Mouse (Mus musculus): ENCODE data around the gene Osbp2.

Gene Osbp2

GRCm38 (mm10) chr11:3862661-3863453 lies 846 bp downstream of the Osbp2 start:
- DNase-seq: peak; percentile 69 to 72

GRCm38 (mm10) chr11:3860361-3860760 lies 3.3 kb downstream of the Osbp2 start:
- no peak for DNase-seq

GRCm38 (mm10) chr11:3859778-3860177 lies 3.9 kb downstream of the Osbp2 start:
- no peak for DNase-seq

GRCm38 (mm10) chr11:3857902-3858301 lies 5.8 kb downstream of the Osbp2 start:
- peak; percentile 26 to 31 for DNase-seq

- peak; percentile 34 to 48 for DNase-seq
Measured at GRCm38 (mm10) chr11:3855846-3856245, 7.9 kb downstream of the Osbp2 start.

GRCm38 (mm10) chr11:3854156-3854555 lies 9.5 kb downstream of the Osbp2 start:
- peak; percentile 23 to 40 for DNase-seq

- peak; percentile 95 for DNase-seq
Measured at GRCm38 (mm10) chr11:3853481-3854034, 10.1 kb downstream of the Osbp2 start.

- peak in 1 of 2 experiments; percentile 34 for DNase-seq
Measured at GRCm38 (mm10) chr11:3853031-3853430, 10.7 kb downstream of the Osbp2 start.

- no peak for DNase-seq
Measured at GRCm38 (mm10) chr11:3851872-3852271, 11.8 kb downstream of the Osbp2 start.

- peak in 1 of 2 experiments; percentile 22 for DNase-seq
Measured at GRCm38 (mm10) chr11:3850746-3851277, 12.9 kb downstream of the Osbp2 start.

GRCm38 (mm10) chr11:3850315-3850614 lies 13.4 kb downstream of the Osbp2 start:
- DNase-seq: peak in 1 of 2 experiments; percentile 45

- DNase-seq: peak in 1 of 2 experiments; percentile 54
Measured at GRCm38 (mm10) chr11:3849469-3850314, 14.0 kb downstream of the Osbp2 start.

GRCm38 (mm10) chr11:3846351-3846750 lies 17.4 kb downstream of the Osbp2 start:
- DNase-seq: peak in 1 of 2 experiments; percentile 20

- DNase-seq: peak; percentile 62 to 63
Measured at GRCm38 (mm10) chr11:3843943-3844734, 19.6 kb downstream of the Osbp2 start.

GRCm38 (mm10) chr11:3835271-3835670 lies 28.4 kb downstream of the Osbp2 start:
- DNase-seq: peak in 1 of 2 experiments; percentile 10

GRCm38 (mm10) chr11:3834421-3835098 lies 29.1 kb downstream of the Osbp2 start:
- DNase-seq: peak in 1 of 2 experiments; percentile 70

GRCm38 (mm10) chr11:3833544-3834420 lies 29.9 kb downstream of the Osbp2 start:
- peak; percentile 55 to 64 for DNase-seq

- DNase-seq: peak in 1 of 2 experiments; percentile 78
Measured at GRCm38 (mm10) chr11:3832193-3832901, 31.4 kb downstream of the Osbp2 start.

- DNase-seq: peak; percentile 44 to 54
Measured at GRCm38 (mm10) chr11:3829736-3830135, 34.0 kb downstream of the Osbp2 start.

- DNase-seq: no peak
Measured at GRCm38 (mm10) chr11:3824138-3824537, 39.6 kb downstream of the Osbp2 start.

Measured in cerebellum, postnatal 25 days (tissue).